Mouse (Mus musculus) stomach, postnatal 0 days (tissue): ENCODE data around the gene Veph1. TPM values are rescaled to one million over a fixed set of nuclear protein-coding genes. Genes with fewer than 3 reads are reported as not detected.

ENCODE experiments used
- ATAC-seq: fragments of 200-750 bp; cut with Nextera tagmentation; 2 replicates; pipeline ENCODE4 v1.8.0; 2017; ENCODE audit not compliant: low FRiP score, low TSS enrichment
- DNase-seq: peaks from one replicate; pipeline ENCODE4 v3.0.0-alpha.2; 2016; ENCODE audit warnings: low spot score
- H3K27ac ChIP-seq: fragments of 300-500 bp; sonication (generic); replicated peaks from 2 replicates; pipeline ENCODE4 v1.5.1; 2014; ENCODE audit warnings: mild to moderate bottlenecking, control low read depth
- H3K27me3 ChIP-seq: fragments of 300-500 bp; sonication (generic); 2 replicates; pipeline ENCODE4 v1.6.1; 2014; ENCODE audit warnings: low read length; ENCODE audit not compliant: control insufficient read depth, insufficient read depth
- H3K36me3 ChIP-seq: fragments of 300-500 bp; sonication (generic); 2 replicates; pipeline ENCODE4 v1.6.1; 2014; ENCODE audit warnings: low read length, mixed read lengths; ENCODE audit not compliant: control insufficient read depth, insufficient read depth
- H3K4me1 ChIP-seq: fragments of 300-500 bp; sonication (generic); replicated peaks from 2 replicates; pipeline ENCODE4 v1.6.1; 2014; ENCODE audit warnings: antibody characterized with exemption; ENCODE audit not compliant: control insufficient read depth, insufficient read depth
- H3K4me2 ChIP-seq: fragments of 300-500 bp; sonication (generic); replicated peaks from 2 replicates; pipeline ENCODE4 v1.6.1; 2014; ENCODE audit warnings: low read depth, mild to moderate bottlenecking, control low read depth, moderate library complexity
- H3K4me3 ChIP-seq: fragments of 300-500 bp; sonication (generic); 2 replicates; pipeline ENCODE4 v1.5.1; 2014; ENCODE audit warnings: low read depth, low read length, control low read depth
- H3K9ac ChIP-seq: fragments of 300-500 bp; sonication (generic); 2 replicates; pipeline ENCODE4 v1.6.1; 2014; ENCODE audit warnings: mild to moderate bottlenecking, low read length, control low read depth, mixed read lengths
- H3K9me3 ChIP-seq: fragments of 300-500 bp; sonication (generic); 2 replicates; pipeline ENCODE4 v1.6.1; 2016; ENCODE audit warnings: low read length; ENCODE audit not compliant: control insufficient read depth
- CTCF ChIP-seq: IDR thresholded peaks from 2 replicates; pipeline ENCODE4 v1.5.1; 2016; ENCODE audit warnings: antibody characterized with exemption, low read depth, mild to moderate bottlenecking, moderate library complexity
- EP300 ChIP-seq: optimal IDR thresholded peaks from 2 replicates; pipeline ENCODE3; 2016; ENCODE audit warnings: antibody characterized with exemption
- WGBS: fragments of 180-500 bp; shearing (Covaris S2); extraction: QIAGEN DNeasy Blood & Tissue Kit; methylation state at CpG from one replicate; pipeline ENCODE4 v1.1.7; 2014; 5-methylcytosine and 5-hydroxymethylcytosine counted together
- polyA plus RNA-seq: library from polyadenylated mRNA; unstranded; fragments of >200 nt; fragmentation: Nextera tagmentation; extraction: Ambion mirVana; gene quantifications from 2 replicates; pipeline ENCODE4 v1.2.1, GENCODE M21; 2015

Veph1 gene
- polyA plus RNA-seq, 1 experiment from 2014 or later = 0.02 TPM

- no peak overlapping the region for H3K4me3 ChIP-seq
- 87% methylated on average over 16 of the region's 16 CpGs for WGBS
- no peaks in the 10 kb centered on the region for H3K36me3 ChIP-seq
- H3K27me3 ChIP-seq = no peaks in the 10 kb centered on the region
- H3K9ac ChIP-seq = no peak overlapping the region
- no peaks in the 10 kb centered on the region for H3K4me1 ChIP-seq
- no peaks in the 10 kb centered on the region for H3K9me3 ChIP-seq
- H3K4me2 ChIP-seq = no peak overlapping the region
- H3K27ac ChIP-seq = no peak overlapping the region
- TF ChIP-seq EP300 = no peak
- no peak for TF ChIP-seq CTCF
- ATAC-seq (no peak), DNase-seq (no peak)
Observed at GRCm38 (mm10) chr3:66325962-66326834, 29.6 kb upstream of the Veph1 start.

GRCm38 (mm10) chr3:66325486-66325951 is 28.9 kb upstream of the Veph1 start:
- no peaks in the 10 kb centered on the region for H3K4me1 ChIP-seq
- no peak overlapping the region for H3K27ac ChIP-seq
- no peak overlapping the region for H3K4me3 ChIP-seq
- no peak overlapping the region for H3K9ac ChIP-seq
- TF ChIP-seq EP300 (no peak), CTCF (no peak)
- no peaks in the 10 kb centered on the region for H3K27me3 ChIP-seq
- no peak overlapping the region for H3K4me2 ChIP-seq
- ATAC-seq (no peak), DNase-seq (no peak)
- H3K36me3 ChIP-seq = no peaks in the 10 kb centered on the region
- no peaks in the 10 kb centered on the region for H3K9me3 ChIP-seq
- 76% methylated on average over 5 of the region's 5 CpGs for WGBS

- no peak overlapping the region for H3K4me3 ChIP-seq
- DNase-seq (no peak), ATAC-seq (no peak)
- no peak for TF ChIP-seq CTCF
- TF ChIP-seq EP300 = no peak
- 71% methylated on average over 8 of the region's 8 CpGs for WGBS
- no peaks in the 10 kb centered on the region for H3K27me3 ChIP-seq
- no peak overlapping the region for H3K27ac ChIP-seq
- no peak overlapping the region for H3K9ac ChIP-seq
- no peaks in the 10 kb centered on the region for H3K9me3 ChIP-seq
- no peaks in the 10 kb centered on the region for H3K4me1 ChIP-seq
- H3K4me2 ChIP-seq = no peak overlapping the region
- no peaks in the 10 kb centered on the region for H3K36me3 ChIP-seq
Observed at GRCm38 (mm10) chr3:66314793-66315715, 18.4 kb upstream of the Veph1 start.

- no peak for ATAC-seq
- 86% methylated on average over 1 of the region's 1 CpGs for WGBS
Observed at GRCm38 (mm10) chr3:66310586-66310985, 13.9 kb upstream of the Veph1 start.

GRCm38 (mm10) chr3:66309531-66309930 is 12.9 kb upstream of the Veph1 start:
- H3K27ac ChIP-seq = no peak overlapping the region
- ATAC-seq = no peak
- 87% methylated on average over 1 of the region's 1 CpGs for WGBS
- H3K9me3 ChIP-seq = no peaks in the 10 kb centered on the region
- TF ChIP-seq CTCF (no peak), EP300 (no peak)
- no peaks in the 10 kb centered on the region for H3K4me1 ChIP-seq
- H3K4me3 ChIP-seq = no peak overlapping the region
- H3K4me2 ChIP-seq = no peak overlapping the region
- no peaks in the 10 kb centered on the region for H3K27me3 ChIP-seq
- no peak overlapping the region for H3K9ac ChIP-seq
- H3K36me3 ChIP-seq = no peaks in the 10 kb centered on the region
- DNase-seq = no peak

More at GRCm38 (mm10) chr3:66310586-66310985, 13.9 kb upstream of the Veph1 start:
- no peaks in the 10 kb centered on the region for H3K9me3 ChIP-seq
- no peak overlapping the region for H3K4me2 ChIP-seq
- H3K27me3 ChIP-seq = no peaks in the 10 kb centered on the region
- TF ChIP-seq CTCF (no peak), EP300 (no peak)
- no peak overlapping the region for H3K27ac ChIP-seq
- no peaks in the 10 kb centered on the region for H3K4me1 ChIP-seq
- H3K36me3 ChIP-seq = no peaks in the 10 kb centered on the region
- DNase-seq = no peak
- no peak overlapping the region for H3K9ac ChIP-seq
- no peak overlapping the region for H3K4me3 ChIP-seq

GRCm38 (mm10) chr3:66295236-66295635 is 1.4 kb downstream of the Veph1 start:
- TF ChIP-seq EP300 (no peak), CTCF (no peak)
- no peaks in the 10 kb centered on the region for H3K9me3 ChIP-seq
- H3K9ac ChIP-seq = no peak overlapping the region
- no peaks in the 10 kb centered on the region for H3K27me3 ChIP-seq
- no peak for ATAC-seq
- no peak overlapping the region for H3K27ac ChIP-seq
- no peak overlapping the region for H3K4me3 ChIP-seq
- DNase-seq = no peak
- no peak overlapping the region for H3K4me2 ChIP-seq
- WGBS = 86% methylated on average over 9 of the region's 9 CpGs
- H3K36me3 ChIP-seq = no peaks in the 10 kb centered on the region
- 0 out of 2 replicates have a peak, but pooled peaks cover 2% of the 10 kb centered on the region for H3K4me1 ChIP-seq
